Mouse (Mus musculus): ENCODE results near the gene Asb13. TPM values are rescaled to one million over a fixed set of nuclear protein-coding genes. Genes with fewer than 3 reads are reported as not detected.

Gene Asb13
- total RNA-seq, 2 experiments from 2014 or later: 4.7 to 5.1 TPM

GRCm38 (mm10) chr13:3659163-3660160 lies 25.6 kb downstream of the Asb13 start:
- DNase-seq (ENCODE audit: low spot score in 2 of 2): no peak

GRCm38 (mm10) chr13:3664241-3664640 lies 30.4 kb downstream of the Asb13 start:
- DNase-seq (ENCODE audit: low spot score in 2 of 2): no peak

- DNase-seq (ENCODE audit: low spot score in 2 of 2): peak; percentile 57 to 72
Observed at GRCm38 (mm10) chr13:3665308-3665723, 31.5 kb downstream of the Asb13 start.

- DNase-seq (ENCODE audit: low spot score in 2 of 2): no peak
Observed at GRCm38 (mm10) chr13:3667288-3667873, 33.5 kb downstream of the Asb13 start.

DNA sequence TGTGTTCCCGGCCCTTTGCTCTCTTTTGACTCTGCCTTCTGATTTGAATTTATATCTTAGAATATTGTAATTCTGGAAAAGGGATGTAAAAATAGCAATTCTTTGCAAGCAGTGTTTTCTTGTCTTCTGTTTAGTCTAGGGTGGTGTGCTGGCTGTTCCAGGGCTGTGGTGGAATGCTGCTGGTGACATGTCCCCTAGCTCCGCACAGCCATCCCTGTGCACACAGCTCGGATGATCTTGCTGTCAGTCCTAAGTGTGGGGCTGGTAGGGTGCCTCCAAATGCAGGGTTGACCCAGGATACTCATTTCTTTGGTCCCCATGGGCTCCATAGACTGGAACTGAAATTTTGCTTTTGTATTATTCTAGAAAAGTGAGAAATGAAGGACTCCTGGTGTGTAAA lies 34.2 kb downstream of the Asb13 start:
- DNase-seq (ENCODE audit: low spot score in 2 of 2): no peak

GRCm38 (mm10) chr13:3669611-3670010 lies 35.8 kb downstream of the Asb13 start:
- DNase-seq (ENCODE audit: low spot score in 2 of 2): no peak

DNA sequence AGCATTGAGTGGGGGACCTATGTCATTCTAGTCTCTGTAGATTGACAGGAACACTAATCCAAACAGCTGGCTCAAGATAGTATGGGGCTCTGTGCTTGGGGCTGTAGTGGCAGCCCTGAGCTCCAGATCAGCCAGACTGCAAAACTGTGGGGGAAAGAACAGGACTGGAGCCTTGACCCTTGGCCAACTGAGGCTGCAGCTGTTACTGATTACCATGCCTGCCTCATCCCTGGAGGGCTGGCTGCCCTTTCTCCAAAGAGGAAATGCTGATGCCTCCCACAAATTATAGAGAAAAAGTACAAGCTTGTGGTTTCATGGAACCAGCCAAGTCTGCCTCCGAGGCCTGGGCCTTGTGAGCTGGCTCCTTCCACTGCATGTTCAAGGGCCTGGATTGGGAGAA lies 36.2 kb downstream of the Asb13 start:
- DNase-seq (ENCODE audit: low spot score in 2 of 2): peak in 1 of 2 experiments; percentile 61

DNA sequence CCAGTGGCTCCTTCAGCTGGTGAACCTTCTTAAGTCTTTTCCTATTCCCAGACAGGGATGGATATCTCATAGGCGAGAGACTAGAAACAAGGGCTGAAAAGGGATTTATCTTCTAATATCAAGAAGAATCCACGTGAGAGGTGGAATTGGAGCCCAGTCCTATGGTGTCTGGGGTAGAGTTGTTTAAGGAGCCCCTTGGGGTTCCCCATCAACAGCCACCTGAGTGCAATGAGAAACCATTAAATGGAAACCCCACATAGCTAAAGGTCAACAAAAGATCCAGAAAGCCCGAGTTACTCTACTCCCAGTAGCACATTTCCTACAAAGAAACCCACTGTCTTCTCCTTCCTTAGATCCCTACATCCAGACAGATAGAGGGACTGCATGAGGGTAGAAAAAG lies 39.3 kb downstream of the Asb13 start:
- DNase-seq (ENCODE audit: low spot score in 2 of 2): no peak

- DNase-seq (ENCODE audit: low spot score in 2 of 2): peak; percentile 47 to 53
Observed at GRCm38 (mm10) chr13:3673622-3674021, 39.8 kb downstream of the Asb13 start.

GRCm38 (mm10) chr13:3675855-3676254 lies 42.0 kb downstream of the Asb13 start:
- no peak for DNase-seq (ENCODE audit: low spot score in 2 of 2)

DNA sequence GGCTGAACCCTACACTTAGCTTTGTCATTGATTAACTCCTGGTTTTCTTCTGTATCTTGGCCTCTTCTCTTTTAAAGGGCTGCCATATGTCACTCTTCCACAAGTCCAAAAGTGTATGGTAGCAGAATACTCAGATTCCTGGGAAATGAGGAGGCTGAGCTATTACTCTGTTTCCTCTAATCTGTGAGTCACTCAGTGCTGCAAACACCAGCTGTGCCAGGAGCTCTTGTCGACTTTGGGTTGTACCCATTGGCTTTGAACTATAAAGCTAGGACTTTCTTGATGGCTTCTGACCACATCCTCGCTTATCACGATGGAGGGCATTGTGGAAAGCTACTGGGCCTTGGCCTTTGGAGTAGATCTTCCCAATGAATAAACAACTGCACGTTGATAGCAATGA lies 45.3 kb downstream of the Asb13 start:
- DNase-seq (ENCODE audit: low spot score in 2 of 2): no peak

GRCm38 (mm10) chr13:3686306-3686705 lies 52.5 kb downstream of the Asb13 start:
- DNase-seq (ENCODE audit: low spot score in 2 of 2): no peak

- DNase-seq (ENCODE audit: low spot score in 2 of 2): peak in 1 of 2 experiments; percentile 25
Observed at GRCm38 (mm10) chr13:3694599-3695343, 60.9 kb downstream of the Asb13 start.

GRCm38 (mm10) chr13:3696977-3697735 lies 63.3 kb downstream of the Asb13 start:
- DNase-seq (ENCODE audit: low spot score in 2 of 2): no peak

- DNase-seq (ENCODE audit: low spot score in 2 of 2): no peak
Observed at GRCm38 (mm10) chr13:3700752-3701151, 66.9 kb downstream of the Asb13 start.

Other genes starting within 250 kb of the Asb13 start
- gene Gdi2, start 96.0 kb upstream of the Asb13 start, total RNA-seq (2021): 100 to 1,000 TPM; 275 to 283 TPM
- 10 to 100 TPM; 21.9 to 23.1 TPM for gene Fam208b, start 22.9 kb upstream of the Asb13 start, total RNA-seq (2021)
- gene Calml3, start 170.3 kb downstream of the Asb13 start, total RNA-seq (2021): under 1 TPM; 0.18 to 0.20 TPM
- 1 to 10 TPM in 1 of 2 experiments, under 1 TPM in 1; 0.61 to 1.6 TPM for gene Calm4, start 203.7 kb downstream of the Asb13 start, total RNA-seq (2021)
- gene Calm5, start 220.1 kb downstream of the Asb13 start, total RNA-seq (2021): not detected

All from gastrocnemius, postnatal 4 days (tissue).